Mouse (Mus musculus): ENCODE data around the gene Ralgapa2.
A peak's percentile ranks its signal among the peaks of the same experiment; 100 is the strongest.
"Not testable (repeated sequence)": the region's sequence is repeated elsewhere in the genome, so short reads cannot be mapped to it uniquely, and the experiment has no call there.

Ralgapa2 gene

DNA sequence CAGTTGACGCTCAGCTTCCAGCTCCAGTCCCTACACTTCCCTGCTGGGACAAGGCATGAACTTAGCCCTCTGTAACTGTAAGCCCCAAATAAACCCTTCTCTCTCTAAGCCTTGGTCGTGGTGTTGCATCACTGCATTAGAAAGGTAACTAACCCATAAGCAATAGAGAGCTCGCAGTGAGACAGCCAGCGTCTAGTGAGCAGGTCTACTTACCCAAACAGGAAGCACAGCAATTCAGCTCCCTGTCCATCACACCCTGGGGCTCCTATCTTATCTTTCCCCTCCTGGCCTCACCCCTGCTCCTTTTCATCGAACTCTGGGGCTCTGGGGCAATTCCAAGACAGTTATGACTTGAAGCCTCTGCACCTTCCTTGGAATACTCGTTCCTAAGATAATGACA is 13.8 kb downstream of the Ralgapa2 start:
- DNase-seq (ENCODE audit: low spot score in 2 of 2) = no peak

DNA sequence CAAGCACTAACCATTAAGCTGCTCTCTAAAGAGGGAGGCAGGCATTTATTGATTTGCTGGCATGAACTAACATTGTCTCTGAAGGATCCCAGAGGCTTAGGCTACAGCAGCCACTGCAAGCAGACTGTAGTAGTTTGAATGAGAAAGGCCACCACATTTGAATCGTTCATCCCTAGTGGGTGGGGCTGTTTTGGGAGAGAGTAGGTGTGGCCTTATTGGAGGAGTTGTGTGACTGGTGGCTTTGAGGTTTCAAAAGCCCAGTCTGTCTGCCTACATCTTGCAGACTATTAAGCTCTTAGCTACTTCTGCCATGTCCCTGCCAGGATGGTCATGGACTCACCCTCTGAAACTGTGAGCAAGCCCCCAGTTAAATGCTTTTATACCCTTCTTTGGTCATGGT is 15.1 kb downstream of the Ralgapa2 start:
- no peak for DNase-seq (ENCODE audit: low spot score in 2 of 2)

DNA sequence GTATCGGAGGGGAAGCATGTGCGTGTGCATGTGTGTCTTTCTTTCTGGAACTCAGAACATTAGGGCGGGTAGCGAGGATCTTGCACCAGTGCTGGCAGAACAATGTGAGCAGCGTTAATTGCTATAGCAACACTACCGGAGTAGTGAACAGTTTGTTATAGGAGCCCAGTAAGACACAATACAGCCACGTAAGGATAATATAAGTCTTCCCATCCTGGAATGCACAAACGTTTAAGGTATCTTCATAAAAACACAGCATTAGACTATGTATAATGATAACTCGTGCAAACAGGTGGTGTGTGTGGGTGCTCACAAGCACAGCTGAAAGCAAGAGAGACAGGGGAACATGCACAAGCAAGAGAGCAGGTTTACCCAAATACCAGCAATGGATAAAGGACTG is 16.4 kb downstream of the Ralgapa2 start:
- no peak for DNase-seq (ENCODE audit: low spot score in 2 of 2)

DNA sequence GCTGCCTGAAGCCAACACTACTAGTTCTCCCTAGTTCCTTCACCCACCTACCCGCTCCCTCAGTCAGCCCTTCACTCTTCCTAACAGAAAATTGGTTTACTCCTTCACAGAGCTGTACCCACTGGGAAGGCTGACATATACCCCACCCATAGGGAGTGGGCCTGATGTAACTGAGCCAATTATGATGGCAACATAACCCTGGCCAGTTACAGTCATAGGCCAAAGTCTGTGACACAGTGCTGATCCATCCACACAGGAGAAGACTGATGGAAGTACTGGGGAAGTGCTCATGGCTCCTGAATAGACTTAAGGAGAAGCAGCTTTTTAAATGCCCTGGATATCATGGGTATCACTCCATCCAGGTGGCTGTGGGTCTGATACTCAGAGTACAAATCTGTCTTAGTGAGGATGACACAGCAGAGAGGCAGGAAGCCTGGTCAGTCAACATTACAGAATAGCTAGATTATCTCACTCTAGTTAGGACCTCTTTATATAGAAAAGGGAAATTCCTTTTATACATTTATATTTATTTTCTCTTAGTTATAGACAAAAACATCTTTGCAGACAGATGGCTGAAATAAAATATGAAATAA is 18.7 kb downstream of the Ralgapa2 start:
- no peak for DNase-seq (ENCODE audit: low spot score in 2 of 2)

DNA sequence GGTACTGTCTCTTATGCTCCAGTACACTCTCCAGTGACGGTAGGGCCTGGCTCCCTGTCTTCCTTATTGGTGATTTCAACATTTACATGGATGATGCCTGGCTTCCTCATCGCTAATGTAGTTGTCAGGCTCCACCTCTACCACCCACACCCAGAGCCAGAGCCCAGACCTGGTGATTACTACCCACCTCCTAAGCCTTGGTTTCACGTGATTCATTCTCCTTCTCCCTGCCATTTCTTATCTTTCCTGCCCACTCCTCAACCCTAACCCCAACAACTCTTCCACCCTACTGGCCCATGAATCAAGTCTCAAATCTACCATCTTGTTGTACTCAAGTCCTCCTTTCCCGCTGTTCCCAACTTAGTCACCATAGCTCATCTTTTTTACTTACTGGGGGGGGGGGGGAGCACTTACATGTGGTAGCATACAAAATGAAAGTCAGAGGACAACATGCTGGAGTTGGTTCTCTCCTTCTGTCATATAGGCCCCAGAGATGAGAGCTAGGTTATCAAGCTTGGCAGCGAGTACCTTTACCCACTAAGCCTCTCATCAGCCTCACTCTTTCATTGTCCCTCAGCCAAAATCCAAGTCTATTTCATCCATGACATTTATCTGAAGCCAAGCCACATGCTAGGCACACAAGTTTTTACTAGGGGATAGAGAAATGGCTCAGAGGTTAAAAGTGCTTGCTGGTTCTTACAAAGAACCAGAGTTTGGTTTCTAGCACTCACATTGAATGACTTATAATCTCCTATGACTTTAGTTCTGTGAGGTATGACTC is 20.1 kb downstream of the Ralgapa2 start:
- DNase-seq (ENCODE audit: low spot score in 2 of 2) = no peak

DNA sequence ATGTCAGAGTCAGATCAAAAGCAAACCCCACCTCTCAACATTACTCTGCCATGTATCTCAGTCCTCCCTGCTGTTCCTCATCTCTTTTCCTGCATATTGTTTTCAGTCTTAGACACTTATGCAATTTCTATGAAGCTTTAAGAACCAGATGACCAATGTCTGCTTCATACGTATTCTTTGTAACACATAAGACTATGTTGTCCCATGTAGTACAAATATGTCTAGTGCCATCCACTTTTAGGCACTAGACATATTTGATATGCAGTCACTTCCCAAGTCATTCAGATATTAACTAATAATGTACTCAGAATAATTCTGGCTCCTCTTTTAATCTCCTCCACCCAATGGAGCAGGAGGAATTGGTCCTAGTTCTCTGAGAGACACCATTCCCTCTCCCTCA is 21.2 kb downstream of the Ralgapa2 start:
- no peak for DNase-seq (ENCODE audit: low spot score in 2 of 2)

DNA sequence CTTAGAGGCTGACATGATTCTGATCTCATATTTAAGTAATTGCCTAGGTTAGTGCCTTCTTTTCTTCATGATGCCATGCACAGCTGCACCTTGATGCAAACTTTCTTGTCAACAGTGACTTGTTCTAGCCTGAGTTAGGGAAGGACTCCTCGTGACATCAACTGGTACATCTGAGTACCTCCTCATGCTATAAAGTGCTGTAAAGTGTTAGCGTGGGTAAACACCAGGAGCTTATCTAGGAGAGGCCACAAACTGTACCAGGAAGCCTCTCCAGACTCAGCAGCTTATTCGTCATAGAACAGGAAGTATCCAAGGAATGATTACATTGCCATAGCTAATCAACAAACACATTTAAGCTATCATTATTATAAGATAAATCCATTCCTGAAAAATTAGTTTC is 23.9 kb downstream of the Ralgapa2 start:
- DNase-seq (ENCODE audit: low spot score in 2 of 2) = no peak

DNA sequence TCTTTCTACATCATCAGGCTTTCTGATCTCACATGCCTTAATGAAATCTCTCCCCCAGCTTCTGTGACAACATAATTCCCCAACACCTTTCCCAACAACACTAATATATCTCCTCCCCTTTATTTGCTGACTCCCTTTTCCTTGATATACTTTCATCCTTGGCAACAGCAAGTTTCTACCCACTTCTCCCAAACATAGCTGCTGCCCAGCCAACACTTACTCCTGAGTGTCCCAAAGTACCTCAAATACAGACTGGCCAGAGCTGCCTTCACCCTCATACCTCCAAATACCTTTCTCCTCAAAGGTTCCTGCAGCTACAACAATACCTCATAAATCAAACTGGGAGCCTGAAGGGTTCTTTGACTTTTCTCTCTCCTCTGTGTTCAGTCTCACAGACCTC is 29.3 kb downstream of the Ralgapa2 start:
- no peak for DNase-seq (ENCODE audit: low spot score in 2 of 2)

DNA sequence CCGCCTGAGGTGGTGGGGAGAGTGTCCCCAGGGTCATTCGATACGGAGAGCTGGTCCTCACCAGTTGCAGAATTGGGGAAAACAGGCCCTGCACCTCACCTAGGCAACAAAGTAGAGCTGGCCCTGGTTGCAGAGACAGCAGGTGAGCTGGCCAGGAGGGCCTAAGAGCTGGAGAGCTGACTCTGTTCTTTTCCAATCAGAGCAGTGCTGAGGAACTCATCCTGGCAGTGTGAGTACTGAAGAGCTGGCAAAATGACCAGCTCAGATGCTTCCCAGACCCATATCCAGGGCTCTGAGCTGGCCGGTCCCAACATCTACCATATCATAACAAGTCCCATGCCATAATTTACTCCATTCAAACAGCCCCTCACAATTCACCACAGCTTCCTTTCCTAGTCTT is 34.7 kb downstream of the Ralgapa2 start:
- DNase-seq (ENCODE audit: low spot score in 2 of 2) = no peak

DNA sequence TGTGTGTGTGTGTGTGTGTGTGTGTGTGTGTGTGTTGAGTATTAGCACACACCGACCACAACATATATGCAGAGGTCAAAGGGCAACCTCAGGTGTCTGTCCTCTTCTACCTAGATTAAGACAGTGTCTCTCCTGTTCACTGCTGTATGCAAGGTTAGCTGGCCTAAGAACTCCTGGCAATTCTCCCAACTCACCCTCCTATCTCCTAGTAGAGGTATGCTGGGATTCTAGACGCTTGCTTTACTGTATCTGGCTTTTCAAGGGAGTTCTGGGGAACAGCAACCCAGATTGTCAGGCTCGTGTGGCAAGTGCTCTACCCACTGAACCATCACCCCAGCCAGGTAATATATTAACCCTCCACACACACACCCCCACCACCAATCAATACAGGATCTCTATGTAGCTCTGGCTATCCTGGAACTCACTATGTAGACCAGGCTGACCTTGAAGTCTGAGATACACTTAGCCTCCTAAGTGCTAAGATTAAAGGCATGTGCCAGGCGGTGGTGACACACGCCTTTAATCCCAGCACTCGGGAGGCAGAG is 35.6 kb downstream of the Ralgapa2 start:
- no peak for DNase-seq (ENCODE audit: low spot score in 2 of 2)

DNA sequence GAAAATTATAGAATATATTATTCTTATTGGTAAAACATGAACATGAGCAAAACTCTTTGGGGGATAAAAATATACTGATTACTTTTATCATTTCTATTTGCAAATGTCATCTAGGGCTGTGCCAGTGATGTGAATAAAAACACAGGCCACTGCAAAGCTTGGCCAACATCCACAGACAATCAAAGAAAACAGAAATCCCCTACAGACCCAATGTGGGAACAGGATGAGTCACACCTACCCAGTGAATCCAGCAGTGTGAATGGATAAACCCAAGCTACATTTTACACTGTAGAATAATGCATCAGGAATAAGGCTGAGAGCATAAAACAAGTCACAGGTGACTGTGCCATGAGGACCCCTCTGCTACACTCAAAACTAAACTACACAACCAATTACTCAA is 36.1 kb downstream of the Ralgapa2 start:
- DNase-seq (ENCODE audit: low spot score in 2 of 2) = no peak

DNA sequence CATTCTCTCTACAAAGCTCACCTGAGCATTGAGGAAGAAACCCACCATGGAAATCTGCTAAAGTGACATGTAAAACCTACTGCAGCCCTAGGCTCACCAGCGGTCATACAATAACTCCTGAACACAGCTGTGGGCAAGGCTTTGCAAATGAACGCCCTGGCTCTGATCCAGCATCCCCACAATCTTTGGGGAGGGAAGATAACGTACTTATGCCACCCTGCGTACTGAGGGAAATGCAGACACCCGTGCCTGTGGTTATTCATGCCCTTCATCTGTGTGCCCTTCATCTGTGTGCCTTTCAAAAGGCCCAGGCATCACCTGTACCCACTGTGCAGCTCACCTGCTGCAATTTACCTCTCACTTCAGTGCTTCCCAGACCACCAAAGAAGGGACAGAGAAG is 41.2 kb downstream of the Ralgapa2 start:
- DNase-seq (ENCODE audit: low spot score in 2 of 2) = no peak

DNA sequence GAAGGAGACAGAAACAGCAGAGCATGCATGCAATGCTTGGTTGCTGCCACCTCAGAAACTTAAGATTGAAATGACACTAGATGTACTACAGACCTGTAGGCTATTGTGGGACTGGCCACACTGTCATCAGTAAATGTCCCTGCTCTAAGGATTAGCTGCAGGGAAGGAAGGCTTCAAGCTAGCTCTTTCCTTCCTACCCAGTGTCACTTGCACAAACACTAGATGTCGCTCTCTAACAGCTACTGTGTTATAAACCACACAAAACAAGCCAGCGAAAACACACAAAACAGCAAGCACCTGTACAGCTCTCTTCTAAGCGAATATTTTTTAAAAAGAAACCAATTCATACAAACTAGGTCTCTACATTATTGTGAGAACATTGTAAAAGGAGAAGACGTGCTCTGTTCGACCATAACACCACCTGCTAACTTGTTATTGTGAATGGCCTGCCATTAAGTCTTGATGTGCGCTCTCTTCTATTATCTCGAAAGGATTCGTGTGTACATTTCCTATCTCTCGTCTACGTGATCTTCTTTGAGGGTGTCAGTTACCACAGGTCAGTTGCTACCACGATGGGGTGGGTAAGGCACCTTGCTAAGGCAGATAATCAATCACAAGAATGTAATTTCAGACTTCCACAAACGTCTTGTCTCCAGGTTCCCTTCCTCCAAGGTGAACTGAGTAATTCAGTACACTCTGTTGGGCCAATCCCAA is 42.3 kb downstream of the Ralgapa2 start:
- peak in 1 of 2 experiments; percentile 51 for DNase-seq (ENCODE audit: low spot score in 2 of 2)

DNA sequence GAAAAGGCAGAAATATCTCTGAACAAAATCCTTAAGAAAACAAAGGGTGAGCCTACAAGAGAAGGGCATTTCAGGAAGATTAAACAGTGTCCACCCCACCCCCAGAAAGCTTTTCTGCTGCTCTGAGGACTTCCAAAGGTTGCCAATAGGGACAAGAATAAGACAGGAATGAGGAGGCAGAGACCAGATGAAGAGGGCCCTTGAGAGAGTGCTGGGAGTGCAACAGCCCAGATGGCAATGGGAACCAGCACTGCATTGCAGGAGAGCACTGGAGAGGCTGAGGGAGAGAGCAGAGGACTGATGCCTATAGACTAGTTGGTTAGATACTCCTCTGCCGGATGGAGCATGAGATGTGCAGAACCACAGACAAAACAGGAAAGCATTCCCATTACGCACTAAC is 43.2 kb downstream of the Ralgapa2 start:
- no peak for DNase-seq (ENCODE audit: low spot score in 2 of 2)

DNA sequence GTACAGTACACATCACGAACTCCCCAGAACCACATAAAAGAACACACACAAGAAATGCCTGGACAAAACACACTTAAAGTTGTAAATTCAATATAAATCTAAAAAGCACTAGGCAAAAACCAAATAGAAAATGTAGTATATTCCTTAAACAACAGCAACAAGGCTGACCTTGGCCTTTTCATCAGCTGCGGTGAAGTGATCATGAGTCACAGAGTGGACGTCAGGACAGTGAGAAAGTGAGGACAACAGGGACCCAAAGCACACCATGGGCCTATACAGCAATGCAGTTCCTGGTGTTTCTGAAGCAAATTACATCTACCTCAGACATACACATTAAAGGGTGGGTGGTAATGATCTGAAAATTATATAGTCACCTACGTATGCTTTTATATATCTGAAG is 44.1 kb downstream of the Ralgapa2 start:
- DNase-seq (ENCODE audit: low spot score in 2 of 2) = no peak

DNA sequence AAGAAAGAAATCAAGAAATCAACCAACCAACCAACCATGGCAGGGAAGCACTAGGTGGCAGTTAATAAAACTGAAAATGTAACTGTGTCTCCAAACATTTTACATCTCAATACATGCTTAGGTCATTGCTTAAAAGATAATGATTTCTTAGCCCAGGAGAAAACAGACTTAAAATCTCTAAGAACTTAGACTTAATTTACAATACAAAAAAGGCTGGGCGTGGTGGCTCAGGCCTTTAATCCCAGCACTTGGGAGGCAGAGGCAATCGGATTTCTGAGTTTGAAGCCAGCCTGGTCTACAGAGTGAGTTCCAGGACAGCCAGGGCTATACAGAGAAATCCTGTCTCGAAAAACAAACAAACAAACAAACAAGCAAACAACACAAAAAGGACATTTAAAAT is 45.3 kb downstream of the Ralgapa2 start:
- not testable (repeated sequence) for DNase-seq (ENCODE audit: low spot score in 2 of 2)

DNA sequence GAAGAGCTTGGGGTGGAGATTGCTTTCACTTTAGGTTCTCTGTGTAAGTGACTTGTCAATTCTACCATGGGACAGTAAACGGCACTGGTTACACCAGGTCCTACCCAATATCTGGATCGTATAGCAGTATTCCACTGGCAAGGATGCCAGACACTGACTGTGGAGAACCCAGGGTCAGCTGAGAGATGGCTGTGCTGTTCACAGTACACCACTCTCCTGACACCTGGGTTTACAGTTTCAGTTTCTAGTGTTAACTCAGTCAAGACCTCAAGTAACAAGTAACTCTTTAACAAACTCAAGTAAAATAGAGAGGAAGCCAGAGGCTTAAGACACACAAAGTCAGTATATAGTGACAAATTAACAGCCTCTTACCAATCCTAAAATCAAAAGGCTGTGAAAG is 54.6 kb downstream of the Ralgapa2 start:
- no peak for DNase-seq (ENCODE audit: low spot score in 2 of 2)

DNA sequence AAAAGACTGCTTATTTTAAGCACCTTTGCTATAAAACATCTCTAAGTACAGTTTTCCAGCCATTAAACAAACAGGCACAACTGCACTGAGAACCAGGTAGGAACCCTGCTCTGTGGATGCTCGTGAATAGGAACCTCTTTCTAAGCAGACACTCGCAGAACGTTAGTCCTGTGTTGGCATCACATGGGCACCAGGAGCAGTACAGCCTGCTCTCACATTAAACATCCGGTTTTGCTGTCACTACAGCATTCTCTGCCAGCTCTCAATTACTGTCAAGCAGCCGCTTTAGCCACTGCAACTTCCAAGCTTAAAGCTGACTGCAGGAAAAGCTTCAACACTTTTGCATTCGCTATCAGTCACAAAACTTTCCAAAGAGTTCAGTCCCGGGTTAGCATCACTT is 55.5 kb downstream of the Ralgapa2 start:
- DNase-seq (ENCODE audit: low spot score in 2 of 2) = no peak

DNA sequence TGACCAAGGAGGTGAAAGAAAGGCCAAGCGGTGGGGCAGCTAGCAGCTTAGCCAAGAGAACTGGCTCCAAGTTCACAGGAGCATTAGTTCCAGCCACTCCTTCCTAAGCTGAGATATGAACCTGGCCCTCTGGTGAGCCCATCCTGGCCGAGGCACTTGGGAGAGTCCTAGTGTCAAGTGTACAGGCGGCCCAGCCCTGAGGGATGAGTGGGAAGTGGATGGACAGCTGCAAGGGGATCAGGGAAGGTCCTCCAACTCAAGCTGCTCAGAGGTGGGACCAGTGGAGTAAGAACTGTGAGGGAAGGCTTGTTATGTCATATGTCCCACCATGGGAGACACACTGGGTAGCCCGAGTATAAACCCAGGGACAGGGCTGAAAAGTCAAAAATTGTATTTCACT is 56.1 kb downstream of the Ralgapa2 start:
- no peak for DNase-seq (ENCODE audit: low spot score in 2 of 2)

DNA sequence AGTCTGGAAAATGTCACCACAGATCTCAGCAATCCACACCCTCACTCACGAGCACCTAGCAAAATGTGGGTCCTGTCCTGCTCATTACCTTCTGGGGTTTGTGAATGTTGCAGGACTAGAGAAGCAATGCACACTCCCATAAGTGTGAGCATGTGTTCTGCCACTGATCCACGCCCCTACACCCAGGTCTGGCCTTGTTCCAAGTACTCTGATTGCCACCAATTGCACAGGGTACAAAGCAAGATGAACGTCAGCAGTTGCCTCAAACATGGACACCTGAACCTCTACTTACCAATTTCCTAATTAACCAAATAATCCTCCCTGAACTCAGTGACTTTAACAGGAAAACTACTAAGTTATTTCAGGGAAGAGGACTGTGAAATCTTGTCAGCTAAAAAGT is 68.1 kb downstream of the Ralgapa2 start:
- no peak for DNase-seq (ENCODE audit: low spot score in 2 of 2)

DNA sequence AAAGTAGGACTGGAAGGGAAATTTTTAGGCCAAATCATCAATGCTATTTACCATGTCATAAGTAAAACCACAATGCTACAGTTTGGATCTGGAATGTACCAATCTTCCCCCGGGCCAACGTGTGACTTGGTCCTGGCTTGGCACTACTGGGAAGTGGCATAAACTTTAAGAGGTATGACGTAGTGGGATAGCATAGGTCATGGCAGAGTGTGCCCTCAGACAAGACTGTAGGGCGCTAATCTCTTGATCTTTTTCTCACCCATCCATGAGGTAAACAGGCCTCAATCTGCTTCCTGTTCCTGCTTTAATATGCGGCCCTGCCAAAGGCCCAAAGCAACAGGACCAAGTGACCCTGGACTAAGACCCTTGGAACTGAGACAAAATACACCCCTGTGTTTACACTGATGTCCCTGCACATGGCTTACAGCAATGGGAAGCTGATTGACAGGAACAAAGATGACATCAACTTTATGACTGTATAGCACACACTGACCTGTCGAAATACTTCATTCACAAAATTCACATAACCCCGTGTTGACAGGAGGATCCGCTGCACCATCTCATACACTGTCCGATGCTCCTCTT is 68.8 kb downstream of the Ralgapa2 start:
- no peak for DNase-seq (ENCODE audit: low spot score in 2 of 2)

DNA sequence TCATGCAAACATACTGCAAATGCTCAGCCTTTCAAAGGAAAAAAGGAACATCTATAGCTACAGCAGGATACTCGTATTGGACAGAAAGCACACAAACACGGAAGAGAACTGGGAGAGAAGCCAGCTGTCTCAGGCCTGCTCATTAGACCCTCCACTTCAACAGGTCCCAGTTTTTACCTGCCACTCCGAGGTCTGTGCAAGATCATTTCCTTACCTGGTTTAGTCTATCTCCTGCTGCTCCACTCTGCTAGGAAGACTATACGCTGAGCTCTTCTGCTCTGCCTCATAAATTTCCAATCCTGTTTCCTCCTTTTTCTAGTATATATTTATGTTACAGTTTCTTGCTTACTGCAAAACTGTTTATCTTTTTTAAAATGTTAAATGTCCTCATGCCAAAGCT is 70.4 kb downstream of the Ralgapa2 start:
- no peak for DNase-seq (ENCODE audit: low spot score in 2 of 2)

DNA sequence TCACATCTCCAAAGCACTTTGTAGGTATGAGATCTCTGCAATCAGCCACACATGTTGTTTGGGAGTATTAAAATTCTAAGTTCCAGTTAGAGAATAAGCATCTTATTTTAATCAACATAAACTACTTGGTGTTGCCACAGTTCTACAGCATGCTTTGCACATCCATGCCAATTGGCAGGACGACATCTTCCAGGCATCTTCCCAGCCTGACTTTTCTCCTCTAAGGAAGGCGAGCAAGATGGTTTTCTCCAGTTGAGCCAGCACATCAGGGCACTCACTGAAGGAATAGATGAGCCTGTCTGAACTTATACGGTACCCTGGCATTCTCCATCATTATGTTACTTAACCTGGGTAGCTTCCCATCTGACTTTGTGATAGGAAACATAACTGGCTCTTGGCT is 83.4 kb downstream of the Ralgapa2 start:
- DNase-seq (ENCODE audit: low spot score in 2 of 2) = no peak

All from left cerebral cortex, adult 9 months (tissue).